Mouse (Mus musculus): ENCODE data around the gene Sox12. TPM values are rescaled to one million over a fixed set of nuclear protein-coding genes. Genes with fewer than 3 reads are reported as not detected.
"Not testable (repeated sequence)": the region's sequence is repeated elsewhere in the genome, so short reads cannot be mapped to it uniquely, and the experiment has no call there.

Sox12 gene
- total RNA-seq (2021), result 10 to 100 TPM; 50.9 to 51.1 TPM
- long read RNA-seq, experiment 1, full-length matches to known transcripts, result 25 of 25 reads
- long read RNA-seq, experiment 1, partial matches to known transcripts, result 0 of 25 reads
- long read RNA-seq, experiment 1, other reads (novel, unspliced or antisense), result 0 of 25 reads
- long read RNA-seq, experiment 2, full-length matches to known transcripts, result 52 of 52 reads
- long read RNA-seq, experiment 2, partial matches to known transcripts, result 0 of 52 reads
- long read RNA-seq, experiment 2, other reads (novel, unspliced or antisense), result 0 of 52 reads

GRCm38 (mm10) chr2:152397680-152398435 lies at the start of gene Sox12:
TSS of gene Sox12 (minus strand) at chr2:152398063.
- peak; percentile 95 for DNase-seq (ENCODE audit: low spot score in 2 of 2)

- no peak for DNase-seq (ENCODE audit: low spot score in 2 of 2)
Measured at GRCm38 (mm10) chr2:152447461-152447860, 49.6 kb upstream of the Sox12 start.

GRCm38 (mm10) chr2:152446642-152447041 lies 48.8 kb upstream of the Sox12 start:
- no peak for DNase-seq (ENCODE audit: low spot score in 2 of 2)

GRCm38 (mm10) chr2:152443281-152443680 lies 45.4 kb upstream of the Sox12 start:
- DNase-seq (ENCODE audit: low spot score in 2 of 2), result no peak

GRCm38 (mm10) chr2:152442322-152442721 lies 44.5 kb upstream of the Sox12 start:
- DNase-seq (ENCODE audit: low spot score in 2 of 2), result no peak

- no peak for DNase-seq (ENCODE audit: low spot score in 2 of 2)
Measured at GRCm38 (mm10) chr2:152439833-152440232, 42.0 kb upstream of the Sox12 start.

- no peak for DNase-seq (ENCODE audit: low spot score in 2 of 2)
Measured at GRCm38 (mm10) chr2:152438963-152439362, 41.1 kb upstream of the Sox12 start.

- peak; percentile 81 to 82 for DNase-seq (ENCODE audit: low spot score in 2 of 2)
Measured at GRCm38 (mm10) chr2:152436983-152437860, 39.4 kb upstream of the Sox12 start.

GRCm38 (mm10) chr2:152436405-152436901 lies 38.6 kb upstream of the Sox12 start:
- no peak for DNase-seq (ENCODE audit: low spot score in 2 of 2)

GRCm38 (mm10) chr2:152428481-152428880 lies 30.6 kb upstream of the Sox12 start:
- not testable (repeated sequence) for DNase-seq (ENCODE audit: low spot score in 2 of 2)

GRCm38 (mm10) chr2:152427493-152427892 lies 29.6 kb upstream of the Sox12 start:
- DNase-seq (ENCODE audit: low spot score in 2 of 2), result no peak

GRCm38 (mm10) chr2:152415786-152416185 lies 17.9 kb upstream of the Sox12 start:
- no peak for DNase-seq (ENCODE audit: low spot score in 2 of 2)

GRCm38 (mm10) chr2:152415287-152415686 lies 17.4 kb upstream of the Sox12 start, which contains the start of gene 6820408C15Rik:
TSS of gene 6820408C15Rik (plus strand) at chr2:152415587.
- no peak for DNase-seq (ENCODE audit: low spot score in 2 of 2)

- DNase-seq (ENCODE audit: low spot score in 2 of 2), result peak; percentile 66 to 78
Measured at GRCm38 (mm10) chr2:152414591-152415165, 16.8 kb upstream of the Sox12 start, which contains the start of gene Zcchc3. TSS of gene Zcchc3 (minus strand) at chr2:152415027.

GRCm38 (mm10) chr2:152413765-152414584 lies 16.1 kb upstream of the Sox12 start:
- DNase-seq (ENCODE audit: low spot score in 2 of 2), result no peak

- no peak for DNase-seq (ENCODE audit: low spot score in 2 of 2)
Measured at GRCm38 (mm10) chr2:152413158-152413764, 15.4 kb upstream of the Sox12 start.

- DNase-seq (ENCODE audit: low spot score in 2 of 2), result no peak
Measured at GRCm38 (mm10) chr2:152412526-152413157, 14.8 kb upstream of the Sox12 start.

GRCm38 (mm10) chr2:152411471-152411870 lies 13.6 kb upstream of the Sox12 start:
- DNase-seq (ENCODE audit: low spot score in 2 of 2), result no peak

GRCm38 (mm10) chr2:152410971-152411371 lies 13.1 kb upstream of the Sox12 start:
- peak in 1 of 2 experiments; percentile 58 for DNase-seq (ENCODE audit: low spot score in 2 of 2)
